Mouse (Mus musculus) heart, adult 2 months (tissue): ENCODE data around the gene Tceanc. TPM values are rescaled to one million over a fixed set of nuclear protein-coding genes. Genes with fewer than 3 reads are reported as not detected.
"Not testable (repeated sequence)": the region's sequence is repeated elsewhere in the genome, so short reads cannot be mapped to it uniquely, and the experiment has no call there.

ENCODE experiments used
- DNase-seq, 2 experiments: peaks; one replicate each; pipeline ENCODE4 v3.0.0; 2021
- H3K27ac ChIP-seq: fragments of 200-600 bp; 2 replicates; pipeline ENCODE4 v1.8.1; 2022
- H3K27me3 ChIP-seq: fragments of 200-500 bp; 2 replicates; pipeline ENCODE4 v1.6.1; 2012; ENCODE audit warnings: mild to moderate bottlenecking, low read length, inconsistent platforms, mixed read lengths; ENCODE audit not compliant: control insufficient read depth, insufficient read depth
- H3K36me3 ChIP-seq: fragments of 200-500 bp; 2 replicates; pipeline ENCODE4 v1.6.1; 2012; ENCODE audit warnings: low read length, inconsistent platforms; ENCODE audit not compliant: control insufficient read depth, insufficient read depth
- H3K4me1 ChIP-seq: fragments of 200-500 bp; 2 replicates; pipeline ENCODE4 v1.6.1; 2011; ENCODE audit warnings: low read length; ENCODE audit not compliant: control insufficient read depth, insufficient read depth
- H3K4me3 ChIP-seq: fragments of 200-600 bp; 2 replicates; pipeline ENCODE4 v1.8.1; 2022
- H3K79me2 ChIP-seq: fragments of 200-500 bp; replicated peaks from 2 replicates; pipeline ENCODE4 v1.6.1; 2012; ENCODE audit warnings: mild to moderate bottlenecking, inconsistent platforms, low read length, moderate library complexity, mixed read lengths; ENCODE audit not compliant: control insufficient read depth, insufficient read depth
- H3K9ac ChIP-seq: fragments of 200-500 bp; 2 replicates; pipeline ENCODE4 v1.6.1; 2012; ENCODE audit warnings: low read depth, mild to moderate bottlenecking, control low read depth, inconsistent platforms, low read length, mixed read lengths
- CTCF ChIP-seq: fragments of 200-600 bp; IDR thresholded peaks from 2 replicates; pipeline ENCODE4 v1.8.1; 2022; ENCODE audit warnings: antibody characterized with exemption, mild to moderate bottlenecking, moderate library complexity
- EP300 ChIP-seq: fragments of 200-500 bp; IDR thresholded peaks from 2 replicates; pipeline ENCODE4 v1.6.1; 2011; ENCODE audit warnings: low read depth, low read length, control low read depth; ENCODE audit not compliant: insufficient read depth
- POLR2A ChIP-seq: fragments of 200-500 bp; IDR thresholded peaks from 2 replicates; pipeline ENCODE4 v1.6.1; 2011; ENCODE audit warnings: mild to moderate bottlenecking, low read depth, low read length, control low read depth; ENCODE audit not compliant: insufficient read depth
- WGBS: fragments of 180-500 bp; shearing (Covaris S2); methylation state at CpG from one replicate; pipeline ENCODE4 v1.1.7; 2018; 5-methylcytosine and 5-hydroxymethylcytosine counted together
- intact Hi-C: fragments of 180-260 bp; cut with DNase I; formaldehyde crosslinking; loops from one replicate; pipeline ENCODE4 v1.15.1; 2025
- polyA plus RNA-seq: library from polyadenylated mRNA; depleted of rRNA; stranded (reverse); fragments of >200 nt; gene quantifications from 2 replicates; pipeline ENCODE4 v1.2.3, GENCODE M21; 2012
- total RNA-seq, 2 experiments: library from RNA; stranded (reverse); gene quantifications; 2 replicates each; pipeline ENCODE4 v1.2.3; 2021

Tceanc gene
- total and polyA plus RNA-seq, 3 experiments = 0.70 to 2.2 (median 1.8) TPM

DNA sequence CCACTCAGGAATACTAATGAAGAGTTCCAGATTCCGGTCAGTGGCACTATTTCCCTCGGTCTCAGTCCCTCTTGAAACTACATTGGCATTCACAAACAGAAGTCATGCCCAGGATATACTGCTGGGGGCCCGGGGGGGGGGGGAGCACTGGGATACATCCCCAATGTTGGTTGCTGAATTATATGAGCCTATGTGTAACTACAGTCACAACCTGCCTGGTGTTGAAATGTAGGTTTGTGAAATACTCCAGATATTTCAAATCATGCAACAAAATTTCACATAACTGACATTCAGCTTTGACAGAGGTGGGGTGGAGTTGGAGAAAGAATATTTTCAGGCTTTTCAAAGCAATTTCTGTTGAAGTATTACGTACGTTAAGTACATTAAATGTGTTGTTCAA is 2.4 kb upstream of the Tceanc start:
- intact Hi-C loops = no loop called here
- TF ChIP-seq CTCF (no peak), EP300 (no peak), POLR2A (no peak)
- Histone ChIP-seq H3K4me1 (no peaks in the 10 kb centered on the region; the same call in 1 of the 2 replicates), H3K4me3 (no peak overlapping the region), H3K27me3 (no peaks in the 10 kb centered on the region), H3K79me2 (no peaks in the 10 kb centered on the region), H3K27ac (no peak overlapping the region), H3K9ac (no peak overlapping the region), H3K36me3 (no peaks in the 10 kb centered on the region)
- DNase-seq = no peak
- WGBS = 79% methylated on average over 5 of the region's 5 CpGs

DNA sequence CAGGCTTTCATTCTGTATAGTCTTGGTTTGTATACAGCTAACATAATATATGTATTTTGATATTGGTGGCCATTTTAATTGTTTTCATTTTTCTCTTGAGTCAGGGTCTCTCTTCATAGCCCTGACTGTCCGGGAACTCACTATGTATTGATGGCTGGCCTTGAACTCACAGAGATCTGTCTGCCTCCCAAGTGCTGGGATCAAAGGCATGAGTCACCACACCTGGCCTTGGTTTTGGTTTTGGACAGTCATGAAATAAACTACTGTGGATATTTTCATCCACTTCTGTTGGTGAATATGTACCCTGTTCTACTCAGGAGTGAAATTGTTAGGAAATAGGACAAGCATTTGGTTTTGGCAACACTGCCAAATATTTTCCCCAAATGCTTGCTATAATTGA is 1.7 kb downstream of the Tceanc start:
- no peak for DNase-seq
- Histone ChIP-seq H3K27me3 (no peaks in the 10 kb centered on the region), H3K27ac (no peak overlapping the region), H3K4me3 (no peak overlapping the region), H3K79me2 (no peaks in the 10 kb centered on the region), H3K4me1 (no peaks in the 10 kb centered on the region; the same call in 1 of the 2 replicates), H3K9ac (no peak overlapping the region), H3K36me3 (no peaks in the 10 kb centered on the region)
- TF ChIP-seq EP300 (no peak), POLR2A (no peak), CTCF (no peak)
- 85% methylated on average over 1 of the region's 1 CpGs for WGBS
- intact Hi-C loops = no loop called here

DNA sequence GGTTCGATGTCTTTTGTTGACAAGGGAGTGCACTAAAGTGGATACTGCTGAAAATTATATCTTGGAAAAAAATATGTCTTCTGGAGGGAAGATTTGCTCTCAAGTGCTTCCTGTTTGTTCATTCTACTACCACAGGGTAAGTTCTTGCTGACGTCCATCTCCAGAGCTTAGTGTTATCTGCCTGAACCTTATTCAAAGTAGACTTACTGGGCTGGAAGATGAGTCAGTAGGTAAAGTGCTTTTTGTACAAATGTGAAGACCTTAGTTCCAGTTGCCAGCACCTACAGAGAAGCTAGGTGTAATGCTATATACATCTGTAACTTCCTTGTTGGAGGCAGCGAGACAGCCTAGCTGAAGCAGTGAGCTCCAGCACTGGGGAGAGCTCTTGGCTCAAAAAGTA is 2.4 kb downstream of the Tceanc start:
- 83% methylated on average over 3 of the region's 3 CpGs for WGBS
- Histone ChIP-seq H3K27ac (no peak overlapping the region), H3K4me1 (no peaks in the 10 kb centered on the region; the same call in 1 of the 2 replicates), H3K27me3 (no peaks in the 10 kb centered on the region), H3K9ac (no peak overlapping the region), H3K79me2 (no peaks in the 10 kb centered on the region), H3K36me3 (no peaks in the 10 kb centered on the region), H3K4me3 (no peak overlapping the region)
- DNase-seq = no peak
- TF ChIP-seq POLR2A (no peak), CTCF (no peak), EP300 (no peak)
- intact Hi-C loops = no loop called here

DNA sequence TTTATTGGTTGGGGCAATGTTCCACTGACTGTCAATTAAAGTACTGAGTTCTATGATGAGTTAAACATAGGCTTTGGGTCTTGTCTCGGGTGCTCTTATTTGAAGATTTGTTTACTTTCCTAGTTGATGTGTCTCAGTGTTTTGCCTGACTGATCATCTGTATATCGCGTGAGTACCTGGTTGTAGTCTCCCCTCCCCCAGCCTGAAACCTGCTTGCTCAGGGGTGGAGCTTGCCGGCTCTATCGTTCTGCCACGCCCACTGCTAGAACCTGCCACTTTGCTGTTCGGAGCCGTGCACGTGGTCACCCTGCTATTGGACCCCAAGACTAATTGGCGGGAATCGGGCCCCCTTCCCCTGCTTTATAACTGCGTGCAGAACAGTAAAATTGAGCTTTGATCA is 4.3 kb downstream of the Tceanc start:
- H3K27ac ChIP-seq, H3K27me3 ChIP-seq, H3K4me1 ChIP-seq, H3K9ac ChIP-seq, intact Hi-C loops, H3K36me3 ChIP-seq, H3K79me2 ChIP-seq, H3K4me3 ChIP-seq: not testable (repeated sequence)
- peak in 1 of 2 experiments; percentile 5 for DNase-seq
- WGBS = 22% methylated on average over 12 of the region's 12 CpGs

DNA sequence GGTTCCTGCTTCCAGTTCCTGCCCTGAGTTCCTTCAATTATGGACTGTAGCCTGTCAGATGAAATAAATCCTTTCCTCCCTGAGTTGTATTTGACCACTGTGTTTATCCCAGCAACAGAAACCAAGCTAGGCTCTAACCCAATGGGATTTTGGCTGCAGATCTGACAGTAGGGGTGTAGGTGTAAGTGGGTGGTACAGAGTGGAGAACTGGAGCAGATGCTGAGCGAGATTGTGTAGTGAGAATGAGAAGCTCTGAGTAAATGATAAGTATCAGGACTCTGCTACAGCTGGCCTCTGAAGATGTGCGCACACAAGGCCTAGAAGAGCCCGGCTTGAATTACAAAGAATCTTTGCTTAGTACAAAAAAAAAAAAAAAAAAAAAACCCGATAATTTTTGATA is 6.3 kb downstream of the Tceanc start:
- TF ChIP-seq CTCF (no peak), EP300 (no peak), POLR2A (no peak)
- 87% methylated on average over 4 of the region's 4 CpGs for WGBS
- Histone ChIP-seq H3K27ac (no peak overlapping the region), H3K4me3 (no peak overlapping the region), H3K36me3 (no peaks in the 10 kb centered on the region), H3K79me2 (no peaks in the 10 kb centered on the region), H3K9ac (no peak overlapping the region), H3K27me3 (no peaks in the 10 kb centered on the region), H3K4me1 (peaks cover 2% of the 10 kb centered on the region)
- no peak for DNase-seq
- intact Hi-C loops = loop anchor here (2.0 kb wide), 1 partner anchor 71 kb away; the partner anchor contains the start of genes Ofd1 and Trappc2

DNA sequence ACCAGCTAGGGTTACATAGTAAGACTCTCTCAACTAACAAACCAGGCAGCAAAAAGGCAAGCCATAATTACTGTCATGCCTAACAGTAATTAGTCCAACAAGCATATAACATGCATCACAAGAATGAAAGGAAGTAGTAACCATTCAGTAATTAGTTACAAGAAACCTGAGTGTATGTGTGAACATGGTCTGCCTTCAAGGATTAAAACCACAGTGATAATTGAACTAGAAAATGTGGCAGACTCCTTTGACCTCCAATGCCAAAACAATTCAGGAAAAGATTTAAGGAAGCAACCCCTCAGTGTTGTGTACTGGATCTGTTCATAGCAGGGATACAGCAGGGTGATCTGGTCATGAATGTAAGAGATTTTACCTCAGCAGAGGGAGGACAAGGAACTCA is 7.3 kb downstream of the Tceanc start:
- Histone ChIP-seq H3K27me3 (no peaks in the 10 kb centered on the region), H3K36me3 (no peaks in the 10 kb centered on the region)

More for the DNA sequence above, 7.3 kb downstream of the Tceanc start:
- H3K9ac ChIP-seq = no peak overlapping the region
- H3K4me3 ChIP-seq = peak overlapping the region; percentile 52
- no peak for TF ChIP-seq EP300
- TF ChIP-seq CTCF = no peak
- TF ChIP-seq POLR2A = no peak
- DNase-seq = no peak
- intact Hi-C loops = no loop called here
- peaks cover 2% of the 10 kb centered on the region; the same call in 1 of the 2 replicates for H3K4me1 ChIP-seq
- peak overlapping the region; percentile 83 for H3K27ac ChIP-seq
- H3K79me2 ChIP-seq = no peaks in the 10 kb centered on the region
